Mouse (Mus musculus) CD8-positive naive resting alpha-beta T cell, adult 2 months (primary cell): ENCODE measurements around the gene Olfr1000.
"Not testable (repeated sequence)": the region's sequence is repeated elsewhere in the genome, so short reads cannot be mapped to it uniquely, and the experiment has no call there.

Experiments used
- DNase-seq, 2 experiments: peaks; one replicate each; pipeline ENCODE4 v3.0.0; 2022; ENCODE audit warnings: low read depth in 2 of 2, low spot score in 2 of 2

The Olfr1000 gene

GRCm38 (mm10) chr2:85611803-85612202, at the start of gene Olfr1000:
TSS of gene Olfr1000 (minus strand) at chr2:85611903.
- no peak for DNase-seq

GRCm38 (mm10) chr2:85650604-85651003, 38.9 kb upstream of the Olfr1000 start, which contains the start of gene Olfr1002:
TSS of gene Olfr1002 (minus strand) at chr2:85650704.
- no peak for DNase-seq

GRCm38 (mm10) chr2:85588648-85589047, 23.1 kb downstream of the Olfr1000 start, which contains the start of gene Olfr998:
TSS of gene Olfr998 (plus strand) at chr2:85588948.
- DNase-seq, result not testable (repeated sequence)

DNA sequence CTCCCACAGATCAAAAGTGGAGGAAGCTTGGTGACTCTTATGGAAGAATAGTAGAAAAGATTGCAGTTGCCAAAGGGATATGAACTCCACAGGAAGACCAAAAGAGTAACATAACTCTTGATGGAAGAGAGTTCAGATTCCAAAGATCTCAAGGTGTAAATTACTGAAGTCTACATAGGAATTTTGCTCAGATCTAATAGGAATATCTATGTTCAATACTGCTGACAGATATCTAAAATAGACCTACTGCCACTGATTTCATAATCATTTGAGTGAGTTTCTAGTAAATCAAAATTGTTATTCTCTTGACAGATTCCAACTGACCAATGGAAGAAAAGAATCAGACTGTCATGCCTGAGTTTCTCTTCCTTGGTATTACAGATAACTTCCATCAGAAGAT, 32.8 kb downstream of the Olfr1000 start, which contains the start of gene Olfr996:
TSS of gene Olfr996 (plus strand) at position 301 of the 400 bp plus-strand sequence.
- DNase-seq, result no peak

- DNase-seq, result no peak
These were observed 50.5 kb downstream of the Olfr1000 start for GRCm38 (mm10) chr2:85561187-85561586.

DNA sequence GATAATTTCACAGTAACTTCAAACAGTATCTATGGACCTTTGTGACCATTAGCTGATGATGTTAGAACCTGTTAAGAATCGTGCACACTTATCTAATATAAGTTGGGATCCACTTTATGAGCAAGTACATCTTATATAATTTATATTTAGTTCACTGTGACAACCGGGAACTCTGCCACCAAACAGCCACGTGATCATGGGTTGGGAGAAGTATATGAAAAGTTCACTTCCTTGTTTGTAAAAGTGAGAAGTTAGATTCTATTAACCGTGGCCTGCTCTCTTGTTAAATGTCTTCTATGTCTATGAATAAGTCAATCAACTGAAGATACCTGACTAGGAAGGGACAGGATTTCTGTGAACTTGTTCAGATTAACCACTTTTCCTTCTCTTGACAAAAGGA, 51.5 kb downstream of the Olfr1000 start:
- DNase-seq, result no peak
